Mouse (Mus musculus) testis, adult 2 months (tissue): ENCODE data around the gene Ndufb8.

Experiments used
- CTCF ChIP-seq: fragments of 200-500 bp; IDR thresholded peaks from 2 replicates; pipeline ENCODE4 v1.5.1; 2012; ENCODE audit warnings: low read depth, mild to moderate bottlenecking, inconsistent platforms, low read length, moderate library complexity; ENCODE audit not compliant: control insufficient read depth, insufficient read depth, insufficient replicate concordance
- POLR2A ChIP-seq: fragments of 200-500 bp; IDR thresholded peaks from 2 replicates; pipeline ENCODE4 v1.6.1; 2012; ENCODE audit warnings: low read depth, mild to moderate bottlenecking, inconsistent platforms, low read length, moderate library complexity; ENCODE audit not compliant: control insufficient read depth

DNA sequence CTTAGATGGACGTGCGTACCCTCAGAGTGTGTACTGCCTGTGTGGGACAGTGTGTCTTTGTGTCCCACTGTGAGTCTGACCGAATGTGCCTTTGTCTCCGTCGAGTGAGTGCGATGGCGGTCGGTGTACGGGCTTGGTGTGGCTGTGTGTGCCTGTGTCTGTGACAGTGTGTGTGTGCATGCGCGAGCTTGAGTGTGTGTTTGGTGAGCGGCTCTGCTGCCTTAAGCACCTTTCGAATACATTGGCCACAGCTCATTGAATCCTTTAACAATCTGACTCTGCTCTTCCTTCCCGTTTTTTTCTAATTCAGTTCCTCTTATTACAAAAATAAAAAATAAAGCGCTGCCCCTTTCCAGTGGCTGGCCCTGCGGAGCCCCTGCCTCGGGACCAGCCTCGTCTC lies 35.8 kb upstream of the Ndufb8 start:
- TF ChIP-seq CTCF (no peak), POLR2A (no peak)
